Mouse (Mus musculus): ENCODE results near the gene Nr5a1.

GRCm38 (mm10) chr2:38712769-38713125, 1.6 kb downstream of the Nr5a1 start:
- no peak for TF ChIP-seq ZNF384 (IDR thresholded peaks at IDR 0.05; ENCODE audit: low read depth, low read length)
- no peak for TF ChIP-seq ZC3H11A (IDR thresholded peaks at IDR 0.05; ENCODE audit: borderline replicate concordance, low read depth, low read length)
